Mouse (Mus musculus) liver, embryonic 15.5 days (tissue): ENCODE measurements at regions not wholly inside any gene's neighbourhood (a gene's known extent, or its start where the extent isn't known, plus 50 kb on each side); places are given as distances from the start of the nearest gene placed in this dataset.

Experiments
- ATAC-seq: fragments of 200-750 bp; cut with Nextera tagmentation; 2 replicates; pipeline ENCODE4 v1.8.0; 2017; ENCODE audit warnings: moderate number of reproducible peaks, mild to moderate bottlenecking, moderate library complexity; ENCODE audit not compliant: insufficient read depth
- H3K27ac ChIP-seq: fragments of 300-500 bp; sonication (generic); replicated peaks from 2 replicates; pipeline ENCODE4 v1.5.1; 2015; ENCODE audit warnings: mild to moderate bottlenecking, inconsistent platforms
- H3K27me3 ChIP-seq: fragments of 300-500 bp; sonication (generic); 2 replicates; pipeline ENCODE4 v1.6.1; 2015; ENCODE audit warnings: mild to moderate bottlenecking, inconsistent platforms
- H3K36me3 ChIP-seq: fragments of 300-500 bp; sonication (generic); replicated peaks from 2 replicates; pipeline ENCODE4 v1.6.1; 2015; ENCODE audit warnings: moderate library complexity, mild to moderate bottlenecking, inconsistent platforms
- H3K4me1 ChIP-seq: fragments of 300-500 bp; sonication (generic); replicated peaks from 2 replicates; pipeline ENCODE4 v1.6.1; 2015; ENCODE audit warnings: inconsistent platforms
- H3K4me2 ChIP-seq: fragments of 300-500 bp; sonication (generic); 2 replicates; pipeline ENCODE4 v1.6.1; 2015; ENCODE audit warnings: moderate library complexity, mild to moderate bottlenecking, inconsistent platforms
- H3K4me3 ChIP-seq: fragments of 300-500 bp; sonication (generic); replicated peaks from 2 replicates; pipeline ENCODE4 v1.5.1; 2015; ENCODE audit warnings: mild to moderate bottlenecking, inconsistent platforms
- H3K9ac ChIP-seq: fragments of 300-500 bp; sonication (generic); 2 replicates; pipeline ENCODE4 v1.6.1; 2015; ENCODE audit warnings: moderate library complexity, mild to moderate bottlenecking, inconsistent platforms
- H3K9me3 ChIP-seq: fragments of 300-500 bp; sonication (generic); replicated peaks from 2 replicates; pipeline ENCODE4 v1.6.1; 2016; ENCODE audit warnings: inconsistent platforms
- WGBS: fragments of 180-500 bp; shearing (Covaris S2); methylation state at CpG from one replicate; pipeline ENCODE4 v1.1.7; 2015; ENCODE audit warnings: mixed read lengths; ENCODE audit not compliant: insufficient replicate concordance; 5-methylcytosine and 5-hydroxymethylcytosine counted together

DNA sequence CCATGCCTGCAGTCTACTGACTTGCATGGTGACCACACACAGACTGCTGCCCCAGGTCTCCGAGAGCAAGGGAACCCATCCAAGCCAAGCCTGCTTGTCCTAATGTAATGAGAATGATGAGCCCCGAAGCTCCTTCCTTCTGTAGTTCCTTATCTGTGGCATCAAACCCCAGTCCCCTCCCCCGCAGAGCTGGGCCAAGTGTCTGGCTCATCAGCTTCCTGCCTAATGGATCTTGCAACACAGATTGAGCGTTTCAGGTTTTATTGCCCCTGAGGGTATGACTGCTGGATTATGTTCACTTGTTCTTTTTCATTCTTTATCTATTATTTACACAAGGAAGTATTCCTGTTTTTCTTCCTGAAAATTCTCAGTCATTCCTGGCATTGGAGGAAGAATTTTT lies 142.5 kb downstream of the Tmem18 start:
- no peaks in the 10 kb centered on the region for H3K4me1 ChIP-seq
- H3K27me3 ChIP-seq = no peaks in the 10 kb centered on the region
- no peak overlapping the region for H3K27ac ChIP-seq
- no peak overlapping the region for H3K4me3 ChIP-seq
- no peaks in the 10 kb centered on the region for H3K36me3 ChIP-seq
- H3K9me3 ChIP-seq = no peaks in the 10 kb centered on the region
- H3K9ac ChIP-seq = no peak overlapping the region
- no peak for ATAC-seq
- no peak overlapping the region for H3K4me2 ChIP-seq
- WGBS = 16% methylated on average over 4 of the region's 4 CpGs

DNA sequence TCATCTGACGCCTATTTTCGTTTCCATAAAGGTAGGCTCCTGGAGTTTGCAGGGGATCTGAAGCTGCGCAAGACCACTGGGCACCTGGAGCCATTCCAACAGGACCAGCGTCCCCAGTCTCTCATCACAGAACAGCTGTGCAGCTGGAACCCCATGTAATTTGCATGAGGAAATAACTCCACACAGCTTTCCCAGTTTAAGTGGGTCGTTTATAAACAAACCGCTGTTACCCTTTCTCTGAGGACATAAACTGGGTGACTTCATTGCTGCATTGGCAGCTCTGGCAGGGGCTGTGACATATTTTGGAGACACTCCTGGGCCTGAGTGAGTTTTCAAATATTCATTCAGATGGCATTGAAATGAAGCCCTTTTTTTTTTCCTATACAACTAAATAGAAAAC lies 145.2 kb downstream of the Tmem18 start:
- ATAC-seq = no peak
- H3K36me3 ChIP-seq = no peaks in the 10 kb centered on the region
- no peak overlapping the region for H3K27ac ChIP-seq
- H3K4me2 ChIP-seq = no peak overlapping the region
- H3K4me3 ChIP-seq = no peak overlapping the region
- H3K27me3 ChIP-seq = no peaks in the 10 kb centered on the region
- no peak overlapping the region for H3K9ac ChIP-seq
- WGBS = 63% methylated on average over 6 of the region's 6 CpGs
- no peaks in the 10 kb centered on the region for H3K9me3 ChIP-seq
- no peaks in the 10 kb centered on the region for H3K4me1 ChIP-seq

DNA sequence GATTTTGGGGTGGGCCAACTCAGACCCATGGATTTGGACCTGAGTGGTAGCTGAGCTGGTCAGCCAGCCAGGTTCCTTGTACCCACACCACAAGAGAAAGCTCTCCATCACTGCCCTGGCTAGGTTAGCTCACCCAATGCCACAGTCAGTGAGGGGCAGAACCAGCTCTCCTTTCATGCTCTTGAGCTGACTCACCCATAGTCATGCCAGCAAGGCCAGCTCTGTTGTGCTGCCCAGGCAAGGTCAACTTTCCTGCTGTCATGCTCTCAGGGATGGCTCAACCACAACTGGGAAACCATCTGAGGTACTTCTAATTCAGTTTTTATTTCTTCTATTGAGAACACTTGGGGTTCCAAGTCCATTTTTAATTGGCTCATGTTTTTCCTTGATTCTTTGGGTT lies 116.5 kb upstream of the Alkal2 start:
- Histone ChIP-seq H3K36me3 (no peaks in the 10 kb centered on the region), H3K9ac (no peak overlapping the region)
- ATAC-seq = no peak

DNA sequence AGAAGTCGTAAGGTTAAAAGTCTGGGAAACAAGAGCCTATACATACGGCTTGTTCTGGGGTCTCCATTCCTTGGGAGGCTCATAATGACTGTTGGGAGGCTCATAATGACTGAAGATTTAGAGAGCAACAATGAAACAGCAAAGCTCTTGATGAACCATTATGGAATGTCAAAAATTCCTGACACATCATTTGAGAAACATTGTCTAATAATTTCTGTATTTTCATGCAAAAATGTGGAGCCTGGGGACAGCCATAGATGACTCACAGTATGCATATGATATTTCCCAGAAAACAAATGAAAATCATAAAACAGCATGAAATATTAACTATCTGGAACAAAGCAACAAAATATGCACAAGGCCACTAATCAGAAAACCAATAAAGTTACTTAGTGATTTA lies 90.8 kb upstream of the Alkal2 start:
- no peaks in the 10 kb centered on the region for H3K27me3 ChIP-seq
- H3K9me3 ChIP-seq = no peaks in the 10 kb centered on the region
- no peaks in the 10 kb centered on the region for H3K36me3 ChIP-seq
- ATAC-seq = no peak
- no peak overlapping the region for H3K27ac ChIP-seq
- 72% methylated on average over 2 of the region's 2 CpGs for WGBS
- no peak overlapping the region for H3K4me3 ChIP-seq
- H3K4me1 ChIP-seq = no peaks in the 10 kb centered on the region
- H3K9ac ChIP-seq = no peak overlapping the region
- no peak overlapping the region for H3K4me2 ChIP-seq

More for the DNA sequence above, 116.5 kb upstream of the Alkal2 start:
- H3K27me3 ChIP-seq = no peaks in the 10 kb centered on the region
- no peaks in the 10 kb centered on the region for H3K4me1 ChIP-seq
- H3K4me3 ChIP-seq = no peak overlapping the region
- H3K4me2 ChIP-seq = no peak overlapping the region
- no peaks in the 10 kb centered on the region for H3K9me3 ChIP-seq
- no peak overlapping the region for H3K27ac ChIP-seq

DNA sequence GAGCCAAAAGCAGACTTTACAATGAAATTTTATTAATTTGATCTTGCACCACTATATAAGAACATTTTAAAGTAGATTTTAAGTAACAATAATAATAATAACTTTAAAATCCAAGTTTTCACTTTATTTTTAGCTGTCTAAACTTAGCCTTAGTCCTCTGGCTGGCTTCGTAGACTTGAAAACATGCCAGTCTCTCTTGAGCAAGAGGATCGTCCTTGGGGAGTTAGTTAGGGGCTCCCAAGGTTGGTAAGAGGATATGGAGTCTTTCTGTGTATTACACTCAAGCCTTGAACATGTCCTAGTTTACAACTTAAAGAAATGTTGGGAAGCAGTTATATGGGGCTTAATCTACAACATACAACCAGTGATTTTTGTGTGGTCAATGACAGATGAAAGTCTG lies 68.0 kb upstream of the Alkal2 start:
- no peak overlapping the region for H3K27ac ChIP-seq
- H3K9me3 ChIP-seq = no peaks in the 10 kb centered on the region
- H3K4me1 ChIP-seq = no peaks in the 10 kb centered on the region
- no peak overlapping the region for H3K9ac ChIP-seq
- no peaks in the 10 kb centered on the region for H3K27me3 ChIP-seq
- H3K4me2 ChIP-seq = no peak overlapping the region
- no peaks in the 10 kb centered on the region for H3K36me3 ChIP-seq
- 48% methylated on average over 2 of the region's 2 CpGs for WGBS
- ATAC-seq = no peak
- no peak overlapping the region for H3K4me3 ChIP-seq

DNA sequence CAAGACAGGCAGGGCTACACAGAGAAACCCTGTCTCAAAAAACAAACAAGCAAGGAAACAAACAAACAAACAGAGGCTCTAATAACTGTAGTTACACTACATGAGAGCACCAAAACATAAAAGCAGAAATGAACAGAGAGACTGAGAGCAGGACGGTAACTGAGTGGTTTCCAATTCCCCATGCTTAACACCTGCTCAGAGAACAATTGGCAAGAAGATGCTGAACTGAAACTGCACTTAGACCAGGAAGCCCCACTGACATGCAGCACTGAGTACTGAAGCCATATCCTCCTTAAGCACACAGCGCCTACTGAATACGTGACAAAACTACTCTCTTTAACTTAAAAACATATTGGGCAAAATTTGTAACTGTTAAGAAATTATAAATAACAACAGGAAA lies 52.7 kb upstream of the Alkal2 start:
- no peak overlapping the region for H3K9ac ChIP-seq
- H3K4me1 ChIP-seq = no peaks in the 10 kb centered on the region
- ATAC-seq = no peak
- H3K4me2 ChIP-seq = no peak overlapping the region
- no peaks in the 10 kb centered on the region for H3K27me3 ChIP-seq
- H3K36me3 ChIP-seq = no peaks in the 10 kb centered on the region
- 63% methylated on average over 3 of the region's 3 CpGs for WGBS
- H3K4me3 ChIP-seq = no peak overlapping the region
- H3K27ac ChIP-seq = no peak overlapping the region
- H3K9me3 ChIP-seq = no peaks in the 10 kb centered on the region
